Mouse (Mus musculus) activated CD4-positive, CD25-positive, alpha-beta regulatory T cell, adult 4 months (primary cell): ENCODE measurements around the gene Psme3. TPM values are rescaled to one million over a fixed set of nuclear protein-coding genes. Genes with fewer than 3 reads are reported as not detected.

Experiments
- ATAC-seq: one replicate; pipeline ENCODE4 v1.8.0; 2017
- polyA plus RNA-seq, 2 experiments: library from polyadenylated mRNA; unstranded; fragments of 100-300 nt; shearing (Covaris generic); gene quantifications; one replicate each; pipeline ENCODE4 v1.2.1; 2017

The Psme3 gene
- polyA plus RNA-seq = 10 to 100 TPM; 37.1 to 53.3 TPM

DNA sequence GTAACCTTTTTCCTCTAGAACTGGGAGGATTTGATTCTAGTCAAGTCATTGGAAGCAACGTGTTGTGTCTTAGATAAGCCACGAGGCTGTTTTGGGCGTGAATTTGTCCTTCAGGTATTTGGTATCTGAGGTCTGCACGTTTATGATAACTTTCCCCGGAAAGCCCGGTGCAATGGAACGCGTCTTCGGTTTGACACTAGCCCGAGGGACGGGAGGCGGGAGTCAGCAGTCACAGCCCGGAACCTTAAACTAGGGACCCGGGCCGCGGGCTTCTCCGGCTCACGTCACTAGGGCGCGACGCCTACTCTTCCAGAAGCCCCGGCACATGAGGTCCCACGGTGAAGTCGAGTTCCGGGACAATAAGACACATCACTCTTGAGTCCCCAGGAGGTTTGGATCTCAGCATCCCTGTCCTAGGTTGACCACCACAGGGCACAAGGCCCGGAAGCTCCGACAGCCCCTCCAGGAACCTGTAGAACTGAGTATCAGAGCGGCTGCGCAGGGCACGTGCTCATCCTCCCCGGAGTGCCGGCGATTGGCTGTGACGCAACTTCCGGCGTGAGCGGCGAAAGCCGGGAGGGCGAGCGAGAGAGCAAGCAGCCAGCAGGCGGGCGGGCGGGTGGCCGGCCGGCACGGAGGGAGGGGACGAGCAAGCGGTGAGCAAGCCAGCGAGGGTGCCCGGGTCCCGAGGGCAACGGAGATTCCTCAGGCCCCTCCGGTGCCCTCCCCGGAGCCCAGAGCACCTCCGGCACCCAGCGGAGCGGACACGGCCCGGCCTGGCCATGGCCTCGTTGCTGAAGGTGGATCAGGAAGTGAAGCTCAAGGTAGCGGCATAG is at the start of gene Psme3:
TSS of gene Psme3 (plus strand) at position 549 of the 836 bp plus-strand sequence.
- peak; percentile 73 for ATAC-seq

- no peak for ATAC-seq
Measured at GRCm38 (mm10) chr11:101269577-101270116, 46.4 kb upstream of the Psme3 start.

DNA sequence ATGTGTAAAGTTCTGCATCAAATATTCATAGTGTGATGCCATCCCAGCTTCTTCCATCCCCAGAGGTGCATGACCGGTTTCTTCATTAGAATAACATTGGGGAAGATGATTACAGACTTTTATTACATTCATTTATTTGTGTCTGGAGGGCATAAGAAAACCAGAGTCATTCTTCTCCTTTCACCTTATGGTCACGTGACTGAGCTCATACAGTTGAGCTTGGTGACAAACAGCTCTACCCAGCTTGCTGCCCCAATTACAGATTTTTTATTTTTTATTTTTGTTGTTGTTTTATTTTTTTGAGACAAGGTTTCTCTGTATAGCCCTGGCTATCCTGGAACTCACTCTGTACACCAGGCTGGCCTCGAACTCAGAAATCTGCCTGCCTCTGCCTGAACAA is 43.6 kb upstream of the Psme3 start:
- ATAC-seq = no peak

DNA sequence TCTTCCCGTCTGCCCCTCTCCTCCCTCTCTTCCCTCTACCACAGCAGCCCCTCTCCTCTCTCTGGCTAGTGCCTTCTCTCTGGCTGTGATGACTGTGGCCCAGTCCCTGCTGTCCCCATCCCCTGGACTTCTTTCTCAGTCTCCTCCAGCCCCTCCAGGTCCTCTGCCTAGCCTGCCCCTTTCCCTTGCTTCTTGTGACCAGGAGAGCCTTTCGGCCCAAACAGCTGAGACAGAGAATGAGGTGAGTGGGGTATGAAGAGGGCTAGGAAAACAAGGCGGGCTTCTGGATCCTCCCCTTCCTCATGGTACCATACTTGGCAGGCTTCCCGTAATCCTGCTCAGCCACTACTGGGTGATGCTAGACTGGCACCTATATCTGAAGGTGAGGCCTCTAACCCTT is 40.7 kb upstream of the Psme3 start:
- ATAC-seq = no peak

GRCm38 (mm10) chr11:101276319-101277070 is 39.5 kb upstream of the Psme3 start:
- ATAC-seq = no peak

- no peak for ATAC-seq
Measured at GRCm38 (mm10) chr11:101277381-101278222, 38.4 kb upstream of the Psme3 start.

GRCm38 (mm10) chr11:101278223-101279192 is 37.5 kb upstream of the Psme3 start, which contains the start of the genes Cntd1 and Coa3:
Cntd1 (plus strand) TSS chr11:101279012.
Coa3 (minus strand) TSS chr11:101279114.
- ATAC-seq = peak; percentile 96

DNA sequence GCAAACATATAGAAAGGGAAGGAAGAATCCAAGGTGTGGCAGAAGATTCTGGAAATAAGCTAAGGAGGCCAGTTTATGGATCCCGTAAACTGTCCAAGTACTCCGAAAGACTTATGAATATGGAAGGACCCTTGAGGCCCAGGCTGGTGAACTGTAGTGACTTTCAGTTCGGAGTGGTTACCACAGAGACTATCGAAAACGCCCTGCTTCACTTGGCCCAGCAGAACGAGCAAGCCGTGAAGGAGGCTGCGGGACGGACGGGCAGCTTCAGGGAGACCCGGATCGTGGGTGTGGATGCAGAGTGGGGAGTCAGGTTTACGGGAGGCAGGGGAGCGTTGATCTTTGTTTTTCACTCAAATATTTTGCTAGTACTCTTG is 36.8 kb upstream of the Psme3 start:
- ATAC-seq = peak; percentile 11

- no peak for ATAC-seq
Measured at GRCm38 (mm10) chr11:101280837-101281236, 35.2 kb upstream of the Psme3 start.

GRCm38 (mm10) chr11:101282896-101283295 is 33.1 kb upstream of the Psme3 start:
- ATAC-seq = no peak

DNA sequence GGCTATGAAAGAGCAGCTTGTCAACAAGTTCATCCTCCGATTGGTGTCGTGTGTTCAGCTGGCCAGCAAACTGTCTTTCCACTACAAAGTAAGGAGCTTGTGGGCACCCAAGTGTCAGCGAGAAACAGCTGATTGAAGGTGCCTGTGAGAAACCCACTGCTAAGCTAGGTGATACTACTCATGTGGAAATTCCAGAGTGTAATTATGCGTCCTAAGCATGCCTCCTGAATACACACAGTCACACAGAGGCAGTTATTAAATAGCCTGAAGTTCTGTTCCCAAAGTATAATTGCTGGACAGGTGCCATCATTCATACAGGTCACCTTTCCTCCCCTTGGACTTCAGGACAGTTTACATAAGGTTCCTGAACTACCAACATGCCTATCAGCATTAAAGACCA is 32.2 kb upstream of the Psme3 start:
- ATAC-seq = no peak

- ATAC-seq = no peak
Measured at GRCm38 (mm10) chr11:101287306-101287705, 28.7 kb upstream of the Psme3 start.

- ATAC-seq = no peak
Measured at GRCm38 (mm10) chr11:101291231-101291630, 24.8 kb upstream of the Psme3 start.

- ATAC-seq = no peak
Measured at GRCm38 (mm10) chr11:101295191-101295590, 20.8 kb upstream of the Psme3 start.

DNA sequence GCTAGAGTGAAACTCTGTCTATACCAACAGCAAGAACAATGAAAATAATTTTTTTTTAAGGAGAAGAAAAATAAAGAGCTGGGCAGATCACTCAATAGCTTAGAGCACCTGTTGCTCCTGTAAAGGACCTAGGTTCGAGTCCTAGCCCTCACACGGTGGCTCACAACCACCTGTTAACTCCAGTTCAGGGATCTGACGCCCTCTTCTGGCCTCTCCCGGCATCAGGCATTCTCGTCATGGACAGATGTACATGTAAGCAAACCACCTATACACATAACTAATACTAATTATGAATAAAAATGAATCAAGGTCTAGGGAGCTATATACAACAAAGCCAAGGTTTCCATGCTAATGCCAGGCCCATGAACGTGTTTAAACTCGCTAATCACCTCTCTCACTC is 15.1 kb upstream of the Psme3 start:
- ATAC-seq = no peak

- peak; percentile 20 for ATAC-seq
Measured at GRCm38 (mm10) chr11:101301299-101302003, 14.6 kb upstream of the Psme3 start.

DNA sequence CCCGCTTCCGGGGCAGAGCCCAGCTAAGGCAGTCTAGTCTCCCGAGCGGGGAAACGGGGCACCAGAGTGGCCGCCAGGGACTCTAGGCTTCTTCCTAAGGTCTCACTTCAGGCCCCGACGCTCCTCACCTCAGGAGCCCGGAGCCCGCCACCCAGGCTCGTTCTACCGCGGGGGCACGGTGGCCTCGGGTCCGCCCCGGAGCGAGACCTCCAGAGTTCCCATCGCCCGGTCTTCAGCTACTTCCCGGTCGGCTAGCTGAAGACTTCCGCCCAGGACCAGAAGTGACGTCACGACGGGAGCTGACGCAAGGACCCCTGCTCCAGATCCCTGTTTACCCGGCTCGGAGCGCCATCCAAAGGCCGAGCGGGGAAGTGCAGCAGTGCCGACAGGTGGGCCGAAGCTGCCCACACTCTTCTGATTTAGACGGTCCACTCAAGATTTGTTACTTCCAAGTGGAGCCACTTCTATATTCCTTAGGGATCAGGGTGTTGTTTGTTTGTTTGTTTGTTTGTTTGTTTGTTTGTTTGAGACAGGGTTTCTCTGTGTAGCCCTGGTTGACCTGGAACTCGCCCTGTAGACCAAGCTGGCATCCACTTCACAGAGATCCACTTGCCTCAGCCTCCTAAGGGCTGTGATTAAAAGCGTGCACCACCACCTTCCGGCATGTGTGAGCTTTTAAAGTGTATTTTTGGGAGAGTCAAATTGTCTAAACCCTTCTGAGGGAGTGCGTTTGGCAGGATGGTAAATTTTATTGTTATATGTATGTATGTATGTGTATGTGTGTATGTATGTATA is 13.8 kb upstream of the Psme3 start, which contains the start of gene Becn1:
TSS of gene Becn1 (minus strand) at position 283 of the 795 bp plus-strand sequence.
- peak; percentile 94 for ATAC-seq

DNA sequence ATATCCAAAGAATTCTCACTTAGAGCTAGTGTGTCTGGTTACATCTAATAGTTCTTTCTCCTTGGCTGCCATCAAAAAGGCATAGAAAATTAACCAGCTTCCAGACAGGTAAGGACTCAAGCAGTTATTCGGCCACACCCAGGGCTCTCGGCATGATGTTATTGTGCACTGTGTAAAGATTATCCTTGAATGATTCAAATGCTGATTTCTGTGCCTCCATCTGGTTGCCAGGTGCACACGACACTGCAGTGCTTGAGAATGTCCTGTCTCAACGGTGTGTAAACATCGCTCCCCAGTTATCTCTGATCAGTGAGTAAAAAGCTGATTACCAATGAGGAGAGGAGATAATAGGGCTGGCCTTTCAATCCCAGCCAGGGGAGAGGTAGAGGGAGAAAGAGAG is 8.3 kb upstream of the Psme3 start:
- ATAC-seq = no peak

DNA sequence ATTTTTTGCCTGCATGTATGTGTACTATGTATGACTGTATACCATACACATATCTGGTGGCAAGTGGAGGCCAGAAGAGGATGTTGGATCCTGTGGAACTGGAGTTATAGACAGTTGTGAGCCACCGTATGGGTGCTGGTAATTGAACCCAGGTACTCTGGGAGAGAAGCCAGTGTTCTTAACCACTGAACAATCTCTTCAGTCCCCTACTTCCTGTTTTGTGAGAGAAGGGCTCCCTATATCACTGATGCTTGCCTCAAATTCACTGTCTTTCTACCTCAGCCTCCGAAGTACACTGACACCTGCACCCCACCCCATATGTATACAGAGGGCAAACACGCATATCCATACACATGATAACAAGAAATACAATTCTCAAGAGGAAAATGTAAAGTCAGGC is 4.9 kb upstream of the Psme3 start:
- ATAC-seq = no peak

DNA sequence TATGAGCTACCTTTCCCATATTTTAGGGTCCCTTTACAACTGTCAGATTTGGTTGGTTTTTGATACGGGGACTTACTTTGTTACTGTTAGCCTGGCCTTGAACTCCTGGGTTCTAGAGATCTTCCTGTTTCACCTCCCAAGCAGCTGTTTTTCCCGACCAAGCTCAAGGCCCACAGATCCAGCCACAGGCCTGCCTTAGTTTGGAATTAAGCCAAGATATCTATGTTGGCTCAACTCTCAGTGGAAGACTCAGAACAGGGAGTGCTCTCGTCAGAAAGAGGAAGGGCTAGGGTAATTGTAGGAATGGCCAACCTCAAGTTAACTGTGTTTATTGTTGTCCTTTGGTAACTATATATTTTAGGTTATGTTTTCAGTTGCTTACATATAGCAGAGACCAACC is 3.9 kb upstream of the Psme3 start:
- no peak for ATAC-seq
